Mouse (Mus musculus) left cerebral cortex, adult 8-10 months (tissue): ENCODE measurements at regions not wholly inside any gene's neighbourhood (a gene's known extent, or its start where the extent isn't known, plus 50 kb on each side); places are given as distances from the start of the nearest gene placed in this dataset.

Experiments used
- DNase-seq, 2 experiments: peaks; one replicate each; pipeline ENCODE4 v3.0.0; 2022; ENCODE audit warnings: low spot score in 2 of 2

DNA sequence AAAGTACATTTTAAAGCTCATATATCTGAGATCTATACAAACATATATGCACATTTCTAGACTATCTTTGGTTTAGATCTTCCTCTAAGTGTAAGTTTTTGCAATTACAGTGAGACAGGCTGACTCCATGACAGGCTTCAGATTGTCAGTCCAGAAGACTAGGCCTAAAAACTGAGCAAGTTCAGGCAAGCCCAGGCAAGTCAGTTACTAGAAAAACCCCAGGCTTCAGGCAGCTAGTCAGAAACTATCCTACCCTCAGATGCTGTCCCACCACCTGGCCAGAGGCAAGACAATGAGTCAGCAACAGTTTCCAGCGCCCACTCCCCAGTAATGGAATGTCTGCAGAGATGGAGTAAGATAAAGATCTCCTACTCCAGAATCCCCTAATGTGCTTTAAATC, 53.4 kb upstream of the Qrfpr start:
- no peak for DNase-seq
